Mouse (Mus musculus) heart, postnatal 25 days (tissue): ENCODE results near the gene Cluap1. TPM values are rescaled to one million over a fixed set of nuclear protein-coding genes. Genes with fewer than 3 reads are reported as not detected.
"Not testable (repeated sequence)": the region's sequence is repeated elsewhere in the genome, so short reads cannot be mapped to it uniquely, and the experiment has no call there.

Source experiments
- DNase-seq: peaks from one replicate; pipeline ENCODE4 v3.0.0; 2022; ENCODE audit warnings: low spot score
- intact Hi-C: fragments of 180-260 bp; cut with DNase I; formaldehyde crosslinking; loops from one replicate; pipeline ENCODE4 v1.15.1; 2025
- microRNA-seq: library from miRNA; unstranded; fragments of <30 nt; microRNA quantifications from one replicate; pipeline ENCODE4 v1.2.0, GENCODE M21; 2022
- total RNA-seq, 2 experiments: library from RNA; stranded (reverse); gene quantifications; 2 replicates each; pipeline ENCODE4 v1.2.3; 2021

Gene Cluap1
- total RNA-seq, 2 experiments from 2014 or later: 9.1 to 11.8 TPM

DNA sequence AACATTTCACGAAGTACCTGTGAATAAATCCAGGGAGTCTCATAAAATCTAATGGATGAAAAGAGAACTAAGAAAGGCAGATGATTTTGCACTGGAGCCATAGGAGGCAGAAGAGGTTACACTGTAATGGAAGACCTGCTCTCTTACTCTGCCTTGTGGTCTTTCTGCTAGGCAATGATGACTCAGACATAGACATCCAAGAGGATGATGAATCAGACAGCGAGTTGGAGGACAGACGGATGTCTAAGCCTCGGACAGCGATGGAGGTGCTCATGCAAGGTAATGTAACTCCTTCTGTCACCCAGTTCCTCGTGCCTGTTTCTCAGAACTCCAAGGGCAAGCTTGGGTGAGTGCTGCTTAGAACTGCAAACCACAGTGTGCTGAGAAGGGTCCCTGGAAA is 24.9 kb downstream of the Cluap1 start:
- DNase-seq: no peak
- intact Hi-C loops: no loop called here

DNA sequence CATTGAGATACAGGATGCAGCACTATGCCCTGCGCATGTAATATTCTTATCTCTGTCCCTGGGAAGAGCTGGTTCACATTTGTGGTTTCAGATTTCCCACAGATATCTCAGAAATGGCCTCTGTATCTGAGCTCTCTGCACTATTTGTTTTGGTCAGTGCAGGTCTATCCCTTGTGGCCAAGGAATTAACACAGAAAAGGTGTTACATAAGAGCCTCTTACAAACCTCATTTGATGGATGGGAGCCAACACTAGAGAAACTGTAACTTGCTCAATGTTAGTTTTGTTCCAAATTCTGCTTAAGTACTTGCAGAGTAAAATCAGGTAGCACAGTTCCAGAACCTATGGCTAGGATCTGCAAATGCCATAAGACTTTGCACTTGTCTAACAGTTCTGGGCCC is 25.5 kb downstream of the Cluap1 start:
- intact Hi-C loops: no loop called here
- no peak for DNase-seq

DNA sequence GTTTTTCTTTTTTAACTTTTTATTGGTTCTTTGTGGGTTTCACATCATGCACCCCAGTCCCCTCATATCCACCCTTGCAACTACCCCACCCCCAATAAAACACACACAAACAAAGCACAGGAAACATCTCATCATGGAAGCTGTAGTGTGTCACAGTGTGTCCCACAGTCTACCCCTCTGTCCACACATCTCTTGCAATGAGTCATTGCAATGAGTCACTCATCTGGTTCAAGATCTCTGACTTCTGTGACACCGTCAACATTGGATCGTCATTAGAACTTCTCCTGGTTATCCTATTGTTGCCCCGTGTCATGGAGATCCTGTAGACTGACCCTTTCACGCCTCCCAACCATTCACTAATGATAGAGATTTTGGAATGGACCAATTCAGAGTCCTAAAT is 26.1 kb downstream of the Cluap1 start:
- intact Hi-C loops: no loop called here

DNA sequence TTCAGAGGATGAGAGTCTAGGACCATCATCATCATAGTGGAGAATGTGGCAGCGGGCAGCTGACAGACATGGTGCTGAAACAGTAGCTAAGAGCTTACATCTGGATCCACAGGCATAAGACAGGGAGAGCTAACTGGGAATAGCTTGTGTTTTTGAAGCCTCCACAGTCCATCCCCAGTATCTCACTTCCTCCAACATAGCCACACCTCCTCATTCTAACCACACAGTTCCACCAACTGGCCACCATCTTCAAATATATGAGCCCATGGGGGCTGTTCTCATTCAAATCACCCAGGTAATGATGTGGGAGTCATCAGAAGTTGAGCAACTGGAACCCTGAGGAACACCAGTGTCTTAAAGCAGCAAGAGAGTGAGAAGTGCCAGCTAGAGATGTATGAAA is 42.5 kb downstream of the Cluap1 start:
- intact Hi-C loops: no loop called here
- no peak for DNase-seq

More for the DNA sequence above, 26.1 kb downstream of the Cluap1 start:
- DNase-seq: no peak

DNA sequence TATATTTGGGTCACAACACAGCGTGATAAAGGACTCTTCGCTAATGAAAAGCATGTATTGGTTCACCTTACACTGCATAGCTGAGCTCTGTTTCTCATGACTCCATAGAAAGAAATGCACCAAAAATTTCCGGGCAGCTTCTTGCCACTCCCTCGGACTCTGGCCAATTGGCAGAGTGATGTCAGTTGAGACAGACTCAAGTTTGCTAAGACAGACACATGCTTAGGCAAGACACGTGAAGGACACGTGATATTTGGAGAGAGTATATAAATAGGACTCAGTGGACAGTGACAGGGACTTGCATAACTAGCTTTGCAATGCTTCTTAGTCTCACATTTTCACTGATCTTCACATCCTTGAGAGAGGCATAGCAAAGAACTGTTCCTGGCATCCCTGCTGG is 47.8 kb downstream of the Cluap1 start:
- intact Hi-C loops: no loop called here
- DNase-seq: peak; percentile 19

DNA sequence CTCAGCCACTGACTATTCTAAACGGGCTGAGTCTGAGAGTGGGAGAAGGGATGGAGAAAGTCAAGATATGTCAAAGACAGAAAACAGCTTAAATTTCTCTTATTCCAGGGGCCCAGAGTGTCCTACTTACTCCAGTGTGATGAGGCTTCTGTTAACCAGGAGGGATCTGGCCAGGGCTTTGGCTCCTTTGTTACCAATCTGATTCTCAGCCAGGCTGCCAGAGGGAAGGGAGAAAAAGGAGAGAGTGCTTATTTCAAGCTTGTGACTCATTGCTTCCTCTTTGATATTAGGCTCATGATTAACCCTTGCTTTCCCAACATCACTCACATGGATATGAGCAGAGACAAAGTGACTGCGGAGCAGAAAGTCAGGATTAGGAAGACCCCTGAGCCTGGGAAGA is 50.7 kb downstream of the Cluap1 start:
- DNase-seq: no peak
- intact Hi-C loops: no loop called here

DNA sequence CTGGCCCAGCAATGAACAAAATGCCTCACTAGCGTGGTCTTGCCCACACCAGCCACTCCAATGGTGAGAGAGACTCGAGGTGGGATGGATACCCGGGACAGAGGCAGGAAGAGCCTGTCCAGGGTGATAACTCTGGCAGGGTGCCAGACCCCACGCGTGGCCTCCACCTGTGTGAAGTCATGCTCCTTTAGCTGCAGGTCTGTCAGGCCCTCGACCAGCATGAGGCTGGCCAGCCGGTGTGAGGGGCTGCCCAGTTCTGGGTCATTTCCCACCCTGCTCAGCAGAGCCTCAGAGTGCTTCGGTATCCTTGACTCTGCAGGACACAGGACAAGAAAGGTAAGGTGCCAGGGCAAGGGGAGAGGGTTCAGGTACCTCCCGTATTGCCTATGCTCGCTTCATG is 56.4 kb downstream of the Cluap1 start:
- no peak for DNase-seq
- intact Hi-C loops: no loop called here

DNA sequence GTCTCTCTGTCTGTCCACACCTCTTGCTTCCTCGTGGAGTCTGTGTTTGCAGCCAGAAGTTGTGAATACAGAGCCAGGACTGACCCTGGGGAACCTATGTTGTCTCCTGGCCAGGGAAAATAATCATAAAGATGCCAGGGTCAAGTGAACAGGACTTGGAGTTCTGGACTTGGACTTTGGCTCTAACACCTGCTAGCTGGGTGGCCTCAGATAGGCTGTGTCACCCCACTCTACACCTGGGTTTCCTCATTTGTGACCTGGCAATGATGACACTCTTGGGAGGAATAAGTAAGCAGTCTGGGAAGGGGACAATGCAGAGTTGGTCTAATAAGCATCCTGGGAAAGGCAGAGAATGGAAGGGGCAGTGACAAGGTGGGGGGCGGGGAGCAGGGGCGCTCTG is 56.9 kb downstream of the Cluap1 start:
- no peak for DNase-seq
- intact Hi-C loops: no loop called here

DNA sequence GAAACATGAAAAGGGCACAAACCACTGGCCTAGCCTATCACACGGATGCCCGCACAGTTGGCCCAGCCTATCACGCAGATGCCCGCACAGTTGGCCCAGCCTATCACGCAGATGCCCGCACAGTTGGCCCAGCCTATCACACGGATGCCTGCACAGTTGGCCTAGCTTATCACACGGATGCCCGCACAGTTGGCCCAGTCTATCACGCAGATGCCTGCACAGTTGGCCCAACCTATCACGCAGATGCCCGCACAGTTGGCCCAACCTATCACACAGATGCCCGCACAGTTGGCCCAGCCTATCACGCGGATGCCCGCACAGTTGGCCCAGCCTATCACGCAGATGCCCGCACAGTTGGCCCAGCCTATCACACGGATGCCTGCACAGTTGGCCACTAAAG is 65.9 kb downstream of the Cluap1 start:
- DNase-seq, intact Hi-C loops: not testable (repeated sequence)

DNA sequence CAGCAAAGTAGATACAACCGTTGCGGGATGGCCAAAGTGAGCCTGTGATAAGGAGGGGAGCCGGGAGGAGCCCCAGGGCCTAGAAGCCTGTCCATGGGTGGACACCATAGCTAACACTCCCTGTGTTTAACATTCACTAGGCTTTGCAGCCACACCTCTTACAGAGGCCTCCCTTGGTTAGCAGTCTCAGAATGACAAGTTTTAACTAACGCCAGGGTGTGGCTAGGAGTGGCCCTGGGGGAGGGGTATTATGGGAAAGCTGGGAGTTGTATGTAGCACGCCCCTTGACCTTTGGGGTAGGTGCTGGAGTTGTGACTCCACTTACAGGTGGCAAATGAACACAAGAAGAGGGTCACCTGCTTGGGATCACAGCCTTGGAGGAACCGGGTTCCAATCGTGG is 67.1 kb downstream of the Cluap1 start:
- intact Hi-C loops: no loop called here
- no peak for DNase-seq

DNA sequence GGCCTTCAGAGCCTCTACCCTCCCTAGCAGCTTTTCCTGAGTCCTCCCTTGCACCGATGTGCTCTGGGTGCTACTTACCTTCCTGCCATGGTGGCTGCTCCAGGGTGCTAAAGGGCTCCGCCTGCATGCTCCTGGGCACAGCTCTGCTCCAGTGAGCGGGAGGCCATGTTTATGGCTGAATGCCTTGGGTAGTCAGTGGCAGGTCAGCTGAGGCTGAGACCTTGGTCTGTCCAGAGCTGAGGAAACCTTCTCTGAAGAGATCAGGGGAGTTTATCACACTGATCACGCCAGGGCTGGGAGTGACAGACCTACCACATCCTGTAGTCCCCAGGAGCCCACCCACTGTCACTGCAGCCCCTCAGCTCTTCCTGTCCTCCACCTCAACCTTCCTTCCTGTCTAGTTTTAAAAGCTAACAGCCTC is 67.7 kb downstream of the Cluap1 start, which contains the start of gene Nlrc3:
Gene Nlrc3, minus strand, starts transcription at position 382 of the 421 bp plus-strand sequence.
- intact Hi-C loops: no loop called here
- no peak for DNase-seq

DNA sequence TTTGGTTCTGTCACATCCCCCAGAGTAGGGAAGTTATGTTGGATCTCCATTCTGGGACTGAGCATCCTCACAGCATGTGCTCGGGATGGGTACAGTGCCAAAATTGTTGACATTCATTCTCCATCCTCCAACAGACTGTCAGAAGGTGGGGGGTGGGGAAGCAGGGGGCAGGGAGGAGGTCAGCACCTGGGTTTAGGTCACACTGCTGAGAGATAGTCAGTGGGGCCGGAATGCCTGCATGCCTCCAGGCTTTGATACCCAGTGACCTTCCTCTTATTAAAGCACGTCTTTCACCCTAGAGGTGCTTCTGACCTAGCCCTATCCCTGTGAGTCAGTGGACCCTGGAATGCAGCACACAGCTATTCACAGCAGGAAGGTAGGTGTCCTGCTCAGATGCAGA is 68.1 kb downstream of the Cluap1 start:
- intact Hi-C loops: no loop called here
- no peak for DNase-seq

DNA sequence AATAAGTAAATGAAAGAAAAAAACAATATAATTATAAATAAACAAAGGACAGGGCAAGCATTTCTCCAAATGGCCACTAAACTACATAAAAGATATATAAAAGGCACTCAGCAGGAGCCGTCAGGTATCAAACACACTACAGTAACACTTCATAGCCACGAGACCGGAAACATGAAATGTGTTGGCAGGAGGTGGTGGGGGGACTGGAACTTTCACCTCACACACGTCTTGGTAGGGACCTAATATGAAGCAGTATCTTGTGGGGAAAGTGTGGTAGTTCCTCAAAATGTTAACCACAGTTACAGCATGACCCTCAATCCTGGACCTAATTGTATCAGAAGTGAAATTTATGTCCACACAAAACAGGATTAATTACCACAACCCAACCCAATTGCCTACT is 73.6 kb downstream of the Cluap1 start:
- intact Hi-C loops: no loop called here
- DNase-seq: no peak

DNA sequence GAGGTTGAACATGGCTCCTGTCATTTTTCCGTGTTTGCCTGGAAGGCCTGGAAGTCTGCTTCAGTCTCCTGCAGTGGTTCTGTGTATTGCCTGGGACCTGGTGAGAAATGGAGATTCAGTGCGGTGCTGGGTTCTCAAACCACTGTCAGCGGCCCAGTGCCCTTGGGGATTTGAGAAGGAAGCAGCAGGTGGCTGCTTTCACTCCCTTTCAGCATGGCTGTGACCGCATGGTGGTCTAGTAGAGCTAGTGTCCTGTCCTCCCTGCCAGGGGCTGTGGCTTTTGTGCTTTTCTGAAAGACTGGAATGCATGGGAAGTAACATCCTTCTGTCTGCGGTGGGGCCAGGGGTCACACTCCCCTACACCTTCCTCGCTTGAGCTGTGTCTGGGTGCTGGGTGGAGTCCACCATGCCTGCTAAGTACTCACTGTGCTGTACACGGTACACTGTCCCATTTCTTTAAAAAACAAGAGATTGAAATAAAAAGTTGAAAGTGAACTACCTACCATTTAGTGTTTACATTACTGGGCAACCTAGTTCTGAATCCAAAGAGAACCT is 74.6 kb downstream of the Cluap1 start:
- no peak for DNase-seq
- intact Hi-C loops: no loop called here

DNA sequence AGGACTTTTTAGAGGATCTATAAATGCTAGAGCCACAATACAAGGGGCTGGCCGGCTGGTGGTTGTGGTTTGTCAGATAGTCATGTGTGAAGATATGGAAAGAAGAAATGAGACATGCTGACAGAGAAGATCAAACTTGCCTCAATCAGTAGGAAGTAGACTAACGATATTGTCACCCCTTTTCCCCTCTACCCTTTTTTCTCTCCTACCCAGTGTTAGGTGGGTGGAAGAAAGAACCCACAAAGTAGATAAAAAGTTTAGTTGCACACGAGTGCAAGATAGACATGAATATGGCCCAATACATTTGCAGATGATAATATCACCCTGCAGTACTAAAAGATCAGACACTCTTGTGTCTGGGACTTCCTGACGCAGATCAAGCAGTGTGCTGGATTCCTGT is 79.8 kb downstream of the Cluap1 start:
- no peak for DNase-seq
- intact Hi-C loops: no loop called here

Small RNAs within 50 kb of the gene (microRNA-seq; reads per million reads assigned to microRNA genes)
- not detected for gene Gm23493

Other genes starting within 250 kb of the Cluap1 start
- not detected for gene Mefv, start 190.7 kb upstream of the Cluap1 start, total RNA-seq
- 1 to 10 TPM; 7.7 to 9.5 TPM for gene Zfp263, start 164.7 kb upstream of the Cluap1 start, total RNA-seq
- not detected for gene Olfr15, start 77.9 kb upstream of the Cluap1 start, total RNA-seq
- gene Zfp174, start 61.5 kb upstream of the Cluap1 start, total RNA-seq: 1 to 10 TPM; 1.3 to 1.6 TPM
- gene Naa60, start 36.4 kb upstream of the Cluap1 start, total RNA-seq: 10 to 100 TPM; 47.9 to 53.7 TPM
- 10 to 100 TPM in 1 of 2 experiments, 1 to 10 TPM in 1; 9.6 to 13.5 TPM for gene Zfp597, start 24.2 kb upstream of the Cluap1 start, total RNA-seq
- gene Gm20695, start 24.2 kb upstream of the Cluap1 start, total RNA-seq: not detected
- gene 1700037C18Rik, start 112 bp upstream of the Cluap1 start, total RNA-seq: 1 to 10 TPM; 3.0 to 3.7 TPM
- 1 to 10 TPM; 1.1 to 1.6 TPM for gene Nlrc3, start 67.8 kb downstream of the Cluap1 start, total RNA-seq
- gene Slx4, start 95.0 kb downstream of the Cluap1 start, total RNA-seq: 1 to 10 TPM; 9.0 to 9.1 TPM
- gene Dnase1, start 128.1 kb downstream of the Cluap1 start, total RNA-seq: not detected
- gene Trap1, start 169.0 kb downstream of the Cluap1 start, total RNA-seq: 100 to 1,000 TPM; 144 to 148 TPM